Mouse (Mus musculus) midbrain, embryonic 11.5 days (tissue): ENCODE data around the gene Myadm. TPM values are rescaled to one million over a fixed set of nuclear protein-coding genes. Genes with fewer than 3 reads are reported as not detected.
"Not testable (repeated sequence)": the region's sequence is repeated elsewhere in the genome, so short reads cannot be mapped to it uniquely, and the experiment has no call there.

ENCODE experiments used
- ATAC-seq: fragments of 200-750 bp; cut with Nextera tagmentation; 2 replicates; pipeline ENCODE4 v1.8.0; 2017; ENCODE audit warnings: moderate TSS enrichment, moderate library complexity; ENCODE audit not compliant: low FRiP score
- DNase-seq: peaks from one replicate; pipeline ENCODE4 v3.0.0; 2015; ENCODE audit warnings: low spot score; ENCODE audit errors: missing footprints
- H3K27ac ChIP-seq: fragments of 300-500 bp; sonication (generic); 2 replicates; pipeline ENCODE4 v1.5.1; 2014; ENCODE audit warnings: low read depth, low read length
- H3K27me3 ChIP-seq: fragments of 300-500 bp; sonication (generic); 2 replicates; pipeline ENCODE4 v1.6.1; 2014; ENCODE audit warnings: mild to moderate bottlenecking, low read length, moderate library complexity, mixed read lengths; ENCODE audit not compliant: control insufficient read depth, insufficient read depth
- H3K36me3 ChIP-seq: fragments of 300-500 bp; sonication (generic); 2 replicates; pipeline ENCODE4 v1.6.1; 2014; ENCODE audit warnings: mild to moderate bottlenecking, low read length, moderate library complexity, mixed read lengths; ENCODE audit not compliant: control insufficient read depth, insufficient read depth
- H3K4me1 ChIP-seq: fragments of 300-500 bp; sonication (generic); 2 replicates; pipeline ENCODE4 v1.6.1; 2014; ENCODE audit warnings: low read length; ENCODE audit not compliant: control insufficient read depth, insufficient read depth
- H3K4me2 ChIP-seq: fragments of 300-500 bp; sonication (generic); 2 replicates; pipeline ENCODE4 v1.6.1; 2014; ENCODE audit warnings: mild to moderate bottlenecking, moderate library complexity
- H3K4me3 ChIP-seq: fragments of 300-500 bp; sonication (generic); 2 replicates; pipeline ENCODE4 v1.5.1; 2014; ENCODE audit warnings: low read depth, low read length
- H3K9ac ChIP-seq: fragments of 300-500 bp; sonication (generic); 2 replicates; pipeline ENCODE4 v1.6.1; 2014; ENCODE audit warnings: low read length
- H3K9me3 ChIP-seq: fragments of 300-500 bp; sonication (generic); 2 replicates; pipeline ENCODE4 v1.6.1; 2016; ENCODE audit warnings: low read length; ENCODE audit not compliant: control insufficient read depth
- WGBS: fragments of 180-500 bp; shearing (Covaris S2); extraction: QIAGEN DNeasy Blood & Tissue Kit; methylation state at CpG from one replicate; pipeline ENCODE4 v1.1.7; 2014; 5-methylcytosine and 5-hydroxymethylcytosine counted together
- polyA plus RNA-seq: library from polyadenylated mRNA; unstranded; fragments of >200 nt; fragmentation: Nextera tagmentation; extraction: Ambion mirVana; gene quantifications from 2 replicates; pipeline ENCODE4 v1.2.1, GENCODE M21; 2014

Gene Myadm
- polyA plus RNA-seq, 1 experiment from 2014 or later, result 38.1 TPM

GRCm38 (mm10) chr7:3286036-3286435 lies 2.8 kb upstream of the Myadm start:
- H3K4me3 ChIP-seq, result no peak overlapping the region
- ATAC-seq, result no peak
- H3K27me3 ChIP-seq, result no peaks in the 10 kb centered on the region
- H3K36me3 ChIP-seq, result no peaks in the 10 kb centered on the region
- no peaks in the 10 kb centered on the region for H3K9me3 ChIP-seq
- DNase-seq, result no peak
- no peak overlapping the region for H3K4me2 ChIP-seq
- peaks cover 14% of the 10 kb centered on the region for H3K4me1 ChIP-seq
- H3K9ac ChIP-seq, result no peak overlapping the region
- 94% methylated on average over 5 of the region's 5 CpGs for WGBS
- no peak overlapping the region for H3K27ac ChIP-seq

- ATAC-seq, result no peak
- H3K4me1 ChIP-seq, result peaks cover 16% of the 10 kb centered on the region
- no peak overlapping the region for H3K27ac ChIP-seq
- no peak overlapping the region for H3K9ac ChIP-seq
- no peaks in the 10 kb centered on the region for H3K27me3 ChIP-seq
- no peaks in the 10 kb centered on the region for H3K36me3 ChIP-seq
- WGBS, result 73% methylated on average over 7 of the region's 7 CpGs
- no peak overlapping the region for H3K4me2 ChIP-seq
- H3K9me3 ChIP-seq, result no peaks in the 10 kb centered on the region
- H3K4me3 ChIP-seq, result no peak overlapping the region
- no peak for DNase-seq
These were observed 1.7 kb upstream of the Myadm start for GRCm38 (mm10) chr7:3287186-3287585.

- Histone ChIP-seq H3K4me1 (peaks cover 20% of the 10 kb centered on the region), H3K27ac (peak overlapping the region; percentile 33), H3K4me2 (peak overlapping the region; percentile 35), H3K4me3 (peak overlapping the region; percentile 23), H3K27me3 (no peaks in the 10 kb centered on the region), H3K9ac (peak overlapping the region; percentile 53), H3K36me3 (no peaks in the 10 kb centered on the region), H3K9me3 (no peaks in the 10 kb centered on the region)
- 1% methylated on average over 18 of the region's 18 CpGs for WGBS
- DNase-seq (peak; percentile 99), ATAC-seq (peak; percentile 96)
These were observed 1.6 kb downstream of the Myadm start for GRCm38 (mm10) chr7:3290257-3291033.

- Histone ChIP-seq H3K36me3 (no peaks in the 10 kb centered on the region), H3K27ac (no peak overlapping the region), H3K9me3 (no peaks in the 10 kb centered on the region), H3K4me3 (peak overlapping the region; percentile 11; the same call in 1 of the 2 replicates), H3K4me1 (peaks cover 20% of the 10 kb centered on the region), H3K9ac (peak overlapping the region; percentile 48; the same call in 1 of the 2 replicates), H3K4me2 (peak overlapping the region; percentile 35), H3K27me3 (no peaks in the 10 kb centered on the region)
- ATAC-seq (peak; percentile 8), DNase-seq (no peak)
- WGBS, result 59% methylated on average over 6 of the region's 6 CpGs
These were observed 2.3 kb downstream of the Myadm start for GRCm38 (mm10) chr7:3291197-3291596.

- no peak overlapping the region for H3K4me3 ChIP-seq
These were observed 2.9 kb downstream of the Myadm start for GRCm38 (mm10) chr7:3291764-3292163.

GRCm38 (mm10) chr7:3292271-3292670 lies 3.4 kb downstream of the Myadm start:
- not testable (repeated sequence) for ATAC-seq, H3K27me3 ChIP-seq, H3K27ac ChIP-seq, H3K4me3 ChIP-seq, H3K36me3 ChIP-seq, H3K4me2 ChIP-seq, H3K9ac ChIP-seq, H3K9me3 ChIP-seq
- WGBS, result 79% methylated on average over 10 of the region's 12 CpGs
- peak; percentile 66 for DNase-seq
- peaks cover 20% of the 10 kb centered on the region for H3K4me1 ChIP-seq

More at GRCm38 (mm10) chr7:3291764-3292163, 2.9 kb downstream of the Myadm start:
- Histone ChIP-seq H3K9me3 (no peaks in the 10 kb centered on the region), H3K27me3 (no peaks in the 10 kb centered on the region), H3K9ac (no peak overlapping the region), H3K27ac (no peak overlapping the region), H3K4me1 (peaks cover 20% of the 10 kb centered on the region), H3K4me2 (peak overlapping the region; percentile 35; the same call in 1 of the 2 replicates), H3K36me3 (no peaks in the 10 kb centered on the region)
- no peak for ATAC-seq
- 89% methylated on average over 3 of the region's 3 CpGs for WGBS
- DNase-seq, result peak; percentile 84

GRCm38 (mm10) chr7:3292791-3293190 lies 3.9 kb downstream of the Myadm start:
- Histone ChIP-seq H3K4me1 (peaks cover 20% of the 10 kb centered on the region), H3K27ac (no peak overlapping the region)

GRCm38 (mm10) chr7:3294794-3295193 lies 5.9 kb downstream of the Myadm start:
- H3K4me1 ChIP-seq, result peaks cover 14% of the 10 kb centered on the region
- no peaks in the 10 kb centered on the region for H3K9me3 ChIP-seq
- no peak overlapping the region for H3K4me2 ChIP-seq
- H3K4me3 ChIP-seq, result no peak overlapping the region
- 92% methylated on average over 1 of the region's 1 CpGs for WGBS
- peak; percentile 54 for DNase-seq
- no peaks in the 10 kb centered on the region for H3K27me3 ChIP-seq
- no peak overlapping the region for H3K27ac ChIP-seq
- H3K36me3 ChIP-seq, result peaks cover 3% of the 10 kb centered on the region; the same call in 1 of the 2 replicates
- no peak overlapping the region for H3K9ac ChIP-seq
- ATAC-seq, result no peak

More at GRCm38 (mm10) chr7:3292791-3293190, 3.9 kb downstream of the Myadm start:
- Histone ChIP-seq H3K9ac (peak overlapping the region; percentile 53), H3K4me2 (peak overlapping the region; percentile 36), H3K36me3 (peaks cover 3% of the 10 kb centered on the region; the same call in 1 of the 2 replicates), H3K4me3 (no peak overlapping the region), H3K9me3 (no peaks in the 10 kb centered on the region), H3K27me3 (no peaks in the 10 kb centered on the region)
- no peak for ATAC-seq
- peak; percentile 90 for DNase-seq
- 3% methylated on average over 14 of the region's 14 CpGs for WGBS

GRCm38 (mm10) chr7:3295321-3296110 lies 6.6 kb downstream of the Myadm start:
- H3K4me3 ChIP-seq, result no peak overlapping the region
- H3K9ac ChIP-seq, result no peak overlapping the region
- WGBS, result 92% methylated on average over 5 of the region's 5 CpGs
- H3K9me3 ChIP-seq, result no peaks in the 10 kb centered on the region
- DNase-seq (peak; percentile 33), ATAC-seq (no peak)
- peaks cover 3% of the 10 kb centered on the region; the same call in 1 of the 2 replicates for H3K36me3 ChIP-seq
- H3K27ac ChIP-seq, result no peak overlapping the region
- H3K4me2 ChIP-seq, result no peak overlapping the region
- no peaks in the 10 kb centered on the region for H3K27me3 ChIP-seq
- peaks cover 11% of the 10 kb centered on the region for H3K4me1 ChIP-seq
